Mouse (Mus musculus) heart, adult 11 months (tissue): ENCODE data around the gene Spata48.

Experiments used
- DNase-seq: peaks from one replicate; pipeline ENCODE4 v3.0.0; 2022

The Spata48 gene

GRCm38 (mm10) chr11:11461635-11462560 lies at the start of gene Spata48, which contains the start of gene Zpbp:
TSS of gene Spata48 (plus strand) at chr11:11462094.
TSS of gene Zpbp (minus strand) at chr11:11462408.
- peak; percentile 98 for DNase-seq

GRCm38 (mm10) chr11:11414188-11414587 lies 47.7 kb upstream of the Spata48 start:
- no peak for DNase-seq

- DNase-seq, result no peak
Measured at GRCm38 (mm10) chr11:11417356-11417755, 44.5 kb upstream of the Spata48 start.

GRCm38 (mm10) chr11:11455037-11455436 lies 6.9 kb upstream of the Spata48 start:
- no peak for DNase-seq

- no peak for DNase-seq
Measured at GRCm38 (mm10) chr11:11462561-11462890, 632 bp downstream of the Spata48 start.

GRCm38 (mm10) chr11:11468924-11469323 lies 7.0 kb downstream of the Spata48 start:
- DNase-seq, result no peak

- DNase-seq, result no peak
Measured at GRCm38 (mm10) chr11:11484378-11484777, 22.5 kb downstream of the Spata48 start.

GRCm38 (mm10) chr11:11492044-11492443 lies 30.1 kb downstream of the Spata48 start:
- no peak for DNase-seq

GRCm38 (mm10) chr11:11495697-11496096 lies 33.8 kb downstream of the Spata48 start:
- no peak for DNase-seq

- no peak for DNase-seq
Measured at GRCm38 (mm10) chr11:11499944-11500343, 38.0 kb downstream of the Spata48 start.

- no peak for DNase-seq
Measured at GRCm38 (mm10) chr11:11506187-11506586, 44.3 kb downstream of the Spata48 start.

- no peak for DNase-seq
Measured at GRCm38 (mm10) chr11:11509413-11509812, 47.5 kb downstream of the Spata48 start.

- DNase-seq, result no peak
Measured at GRCm38 (mm10) chr11:11512056-11512455, 50.2 kb downstream of the Spata48 start.

- no peak for DNase-seq
Measured at GRCm38 (mm10) chr11:11513008-11513799, 51.3 kb downstream of the Spata48 start.

- DNase-seq, result no peak
Measured at GRCm38 (mm10) chr11:11514920-11515319, 53.0 kb downstream of the Spata48 start.

GRCm38 (mm10) chr11:11517781-11518435 lies 56.0 kb downstream of the Spata48 start:
- DNase-seq, result peak; percentile 41

- no peak for DNase-seq
Measured at GRCm38 (mm10) chr11:11519255-11520243, 57.7 kb downstream of the Spata48 start.

GRCm38 (mm10) chr11:11521908-11522441 lies 60.1 kb downstream of the Spata48 start:
- DNase-seq, result peak; percentile 84

- no peak for DNase-seq
Measured at GRCm38 (mm10) chr11:11528760-11529159, 66.9 kb downstream of the Spata48 start.

- DNase-seq, result no peak
Measured at GRCm38 (mm10) chr11:11529165-11529564, 67.3 kb downstream of the Spata48 start.

GRCm38 (mm10) chr11:11530126-11530525 lies 68.2 kb downstream of the Spata48 start:
- peak; percentile 3 for DNase-seq

- no peak for DNase-seq
Measured at GRCm38 (mm10) chr11:11536295-11536694, 74.4 kb downstream of the Spata48 start.
